8 mouse cellular contexts compared by ENCODE assay signal in the genomic region with DNA sequence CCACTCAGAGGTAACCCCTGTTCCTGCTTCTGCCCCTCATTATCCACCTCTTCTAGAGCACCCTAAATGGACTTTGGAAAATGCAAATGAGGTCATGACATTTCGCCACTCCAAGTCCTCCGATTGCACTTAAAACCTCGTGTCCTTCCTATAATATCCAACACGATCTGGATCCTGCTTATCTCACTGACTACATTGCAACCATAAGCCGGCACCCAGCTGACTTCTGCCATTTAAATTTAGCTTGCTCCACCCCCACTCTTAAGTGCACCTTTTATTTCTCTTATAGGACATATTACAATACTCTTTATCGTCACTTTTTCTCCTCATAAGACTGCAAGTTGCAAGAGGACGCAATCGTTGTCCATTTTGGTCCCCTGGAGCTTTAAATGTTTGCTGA. TPM values are rescaled to one million over a fixed set of nuclear protein-coding genes. Genes with fewer than 3 reads are reported as not detected.
DNase-seq lines count a peak whose midpoint lies in the region; ATAC-seq and TF ChIP-seq lines count a peak whose summit lies in the region.
"Had no signal": no experiment of that assay in that cellular context is flagged by ENCODE, and none has a peak within 500 bp of the region (broad histone marks: within the 10 kb centered on the region; RNA-seq: fewer than 3 reads in every experiment).

No protein-coding gene starts in this region.

- ATAC-seq in lung, postnatal 0 days: no peak
- ATAC-seq in forebrain, postnatal 0 days: no peak
- no peak for ATAC-seq in liver, embryonic 12.5 days
- no peak for ATAC-seq in stomach, embryonic 16.5 days (ENCODE audit: insufficient read depth, low FRiP score)

- peak overlapping the region; percentile 41 for H3K4me2 ChIP-seq in lung, postnatal 0 days (replicated peaks; ENCODE audit: low read depth, low read length)
- peak overlapping the region; percentile 57 for H3K4me2 ChIP-seq in forebrain, postnatal 0 days (ENCODE audit: low read depth)
- peak overlapping the region; percentile 72 for H3K4me2 ChIP-seq in liver, embryonic 12.5 days
- H3K4me2 ChIP-seq in stomach, embryonic 16.5 days (ENCODE audit: low read depth, low read length): peak overlapping the region; percentile 69

- H3K9me3 ChIP-seq in lung, postnatal 0 days (ENCODE audit: low read length): no peaks in the 10 kb centered on the region
- H3K9me3 ChIP-seq in forebrain, postnatal 0 days (ENCODE audit: low read length): no peaks in the 10 kb centered on the region
- no peaks in the 10 kb centered on the region; the same call in 1 of the 2 replicates for H3K9me3 ChIP-seq in liver, embryonic 12.5 days (replicated peaks)
- H3K9me3 ChIP-seq in stomach, embryonic 16.5 days (replicated peaks; ENCODE audit: control insufficient read depth, low read length): no peaks in the 10 kb centered on the region

- no peak for TF ChIP-seq EP300 in lung, postnatal 0 days (IDR thresholded peaks at IDR 0.05)

- H3K9ac ChIP-seq in lung, postnatal 0 days (replicated peaks; ENCODE audit: low read depth): no peak overlapping the region
- peak overlapping the region; percentile 76 for H3K9ac ChIP-seq in forebrain, postnatal 0 days
- H3K9ac ChIP-seq in liver, embryonic 12.5 days: peak overlapping the region; percentile 77
- H3K9ac ChIP-seq in stomach, embryonic 16.5 days (ENCODE audit: low read length): peak overlapping the region; percentile 92

- no peaks in the 10 kb centered on the region for H3K4me1 ChIP-seq in lung, postnatal 0 days (ENCODE audit: insufficient read depth, low read depth, low read length)
- peaks cover 11% of the 10 kb centered on the region; the same call in 1 of the 2 replicates for H3K4me1 ChIP-seq in forebrain, postnatal 0 days (ENCODE audit: insufficient read depth)
- H3K4me1 ChIP-seq in liver, embryonic 12.5 days: peaks cover 28% of the 10 kb centered on the region
- peaks cover 7% of the 10 kb centered on the region for H3K4me1 ChIP-seq in stomach, embryonic 16.5 days (ENCODE audit: control insufficient read depth, insufficient read depth, low read length)

- no peak for DNase-seq in lung, postnatal 0 days (ENCODE audit: low spot score)
- DNase-seq in lung, postnatal 25 days (ENCODE audit: low spot score): no peak
- no peak for DNase-seq in forebrain, postnatal 0 days
- DNase-seq in thymus, postnatal 14 days: no peak
- no peak for DNase-seq in embryo, embryonic 10 days (ENCODE audit: low spot score)

- peaks cover 9% of the 10 kb centered on the region for H3K36me3 ChIP-seq in lung, postnatal 0 days (ENCODE audit: insufficient read depth, low read length)
- H3K36me3 ChIP-seq in forebrain, postnatal 0 days (ENCODE audit: insufficient read depth): peaks cover 31% of the 10 kb centered on the region
- H3K36me3 ChIP-seq in liver, embryonic 12.5 days: peaks cover 38% of the 10 kb centered on the region
- H3K36me3 ChIP-seq in stomach, embryonic 16.5 days (ENCODE audit: control insufficient read depth, insufficient read depth, low read length): peaks cover 38% of the 10 kb centered on the region

- 83% methylated on average over 8 of the region's 8 CpGs for WGBS in lung, postnatal 0 days
- 82% methylated on average over 8 of the region's 8 CpGs for whole genome bisulfite sequencing in forebrain, postnatal 0 days
- 69% methylated on average over 8 of the region's 8 CpGs for WGBS in liver, embryonic 12.5 days (ENCODE audit: insufficient replicate concordance)
- WGBS in stomach, embryonic 16.5 days: 86% methylated on average over 8 of the region's 8 CpGs

- H3K4me3 ChIP-seq in lung, postnatal 0 days (ENCODE audit: low read depth, low read length): peak overlapping the region; percentile 53; the same call in 1 of the 2 replicates
- peak overlapping the region; percentile 67 for H3K4me3 ChIP-seq in forebrain, postnatal 0 days (ENCODE audit: low read depth, low read length)
- H3K4me3 ChIP-seq in liver, embryonic 12.5 days: peak overlapping the region; percentile 76
- H3K4me3 ChIP-seq in stomach, embryonic 16.5 days (replicated peaks; ENCODE audit: low read length): peak overlapping the region; percentile 75

- peak overlapping the region; percentile 94; the same call in 1 of the 2 replicates for H3K27ac ChIP-seq in lung, postnatal 0 days (ENCODE audit: low read length)
- peak overlapping the region; percentile 96 for H3K27ac ChIP-seq in forebrain, postnatal 0 days (ENCODE audit: low read depth, low read length)
- H3K27ac ChIP-seq in liver, embryonic 12.5 days: peak overlapping the region; percentile 88
- peak overlapping the region; percentile 99 for H3K27ac ChIP-seq in stomach, embryonic 16.5 days (ENCODE audit: low read length)

- no peak for TF ChIP-seq CTCF in lung, postnatal 0 days (IDR thresholded peaks at IDR 0.05)
- no peak for TF ChIP-seq CTCF in forebrain, postnatal 0 days (IDR thresholded peaks at IDR 0.05; ENCODE audit: low read depth)

- H3K27me3 ChIP-seq in lung, postnatal 0 days (replicated peaks; ENCODE audit: insufficient read depth, low read length): no peaks in the 10 kb centered on the region
- no peaks in the 10 kb centered on the region for H3K27me3 ChIP-seq in forebrain, postnatal 0 days (ENCODE audit: insufficient read depth, low read length)
- no peaks in the 10 kb centered on the region for H3K27me3 ChIP-seq in liver, embryonic 12.5 days (replicated peaks)
- no peaks in the 10 kb centered on the region for H3K27me3 ChIP-seq in stomach, embryonic 16.5 days (ENCODE audit: control insufficient read depth, insufficient read depth, low read length)

RNA-seq across cellular contexts. Expression of gene Zfp784, which starts 0.8 kb away (rescaled TPM):
- polyA plus RNA-seq in lung, postnatal 0 days (2015; fragmentation: Nextera tagmentation; extraction: Ambion mirVana): 6.5 and 7.7 TPM in 2 replicates
- total RNA-seq in forebrain, postnatal 0 days (2014; rRNA removed): 5.2 and 5.6 TPM in 2 replicates
- polyA plus RNA-seq in forebrain, postnatal 0 days (2015; fragmentation: Nextera tagmentation; extraction: Ambion mirVana): 4.1 and 5.0 TPM in 2 replicates
- polyA plus RNA-seq in liver, embryonic 12.5 days (2016; fragmentation: Nextera tagmentation; extraction: Ambion mirVana): 1.1 and 1.3 TPM in 2 replicates
- 5.9 and 6.1 TPM in 2 replicates for polyA plus RNA-seq in stomach, embryonic 16.5 days (2015; fragmentation: Nextera tagmentation; extraction: Ambion mirVana)

RNA-seq across cellular contexts. Expression of gene 4632433K11Rik, which starts 3.5 kb away (rescaled TPM):
- polyA plus RNA-seq in lung, postnatal 0 days (2015; fragmentation: Nextera tagmentation; extraction: Ambion mirVana): not detected in 2 replicates
- 0.24 TPM in 1 of 2 replicates, not detected in the other for total RNA-seq in forebrain, postnatal 0 days (2014; rRNA removed)
- polyA plus RNA-seq in forebrain, postnatal 0 days (2015; fragmentation: Nextera tagmentation; extraction: Ambion mirVana): not detected in 2 replicates
- polyA plus RNA-seq in liver, embryonic 12.5 days (2016; fragmentation: Nextera tagmentation; extraction: Ambion mirVana): not detected in 2 replicates
- not detected in 2 replicates for polyA plus RNA-seq in stomach, embryonic 16.5 days (2015; fragmentation: Nextera tagmentation; extraction: Ambion mirVana)
- total RNA-seq: layer of hippocampus, postnatal 14 days had no signal

RNA-seq across cellular contexts. Expression of gene Zfp580, which starts 13.9 kb away (rescaled TPM):
- polyA plus RNA-seq in lung, postnatal 0 days (2015; fragmentation: Nextera tagmentation; extraction: Ambion mirVana): 25.7 and 30.4 TPM in 2 replicates
- total RNA-seq in forebrain, postnatal 0 days (2014; rRNA removed): 26.2 and 42.1 TPM in 2 replicates
- polyA plus RNA-seq in forebrain, postnatal 0 days (2015; fragmentation: Nextera tagmentation; extraction: Ambion mirVana): 132 and 135 TPM in 2 replicates
- polyA plus RNA-seq in liver, embryonic 12.5 days (2016; fragmentation: Nextera tagmentation; extraction: Ambion mirVana): 5.2 and 5.6 TPM in 2 replicates
- 19.2 and 20.2 TPM in 2 replicates for polyA plus RNA-seq in stomach, embryonic 16.5 days (2015; fragmentation: Nextera tagmentation; extraction: Ambion mirVana)

RNA-seq across cellular contexts. Expression of gene Ccdc106, which starts 17.1 kb away (rescaled TPM):
- polyA plus RNA-seq in lung, postnatal 0 days (2015; fragmentation: Nextera tagmentation; extraction: Ambion mirVana): 0.42 and 1.2 TPM in 2 replicates
- 70.7 and 104 TPM in 2 replicates for total RNA-seq in forebrain, postnatal 0 days (2014; rRNA removed)
- 69.7 and 79.8 TPM in 2 replicates for polyA plus RNA-seq in forebrain, postnatal 0 days (2015; fragmentation: Nextera tagmentation; extraction: Ambion mirVana)
- polyA plus RNA-seq in liver, embryonic 12.5 days (2016; fragmentation: Nextera tagmentation; extraction: Ambion mirVana): 2.2 and 2.4 TPM in 2 replicates
- polyA plus RNA-seq in stomach, embryonic 16.5 days (2015; fragmentation: Nextera tagmentation; extraction: Ambion mirVana): 20.6 and 21.9 TPM in 2 replicates

RNA-seq across cellular contexts. Expression of gene Zfp865, which starts 17.3 kb away (rescaled TPM):
- 3.4 and 3.8 TPM in 2 replicates for polyA plus RNA-seq in lung, postnatal 0 days (2015; fragmentation: Nextera tagmentation; extraction: Ambion mirVana)
- 27.3 and 33.3 TPM in 2 replicates for total RNA-seq in forebrain, postnatal 0 days (2014; rRNA removed)
- polyA plus RNA-seq in forebrain, postnatal 0 days (2015; fragmentation: Nextera tagmentation; extraction: Ambion mirVana): 5.6 and 5.8 TPM in 2 replicates
- 2.6 and 2.7 TPM in 2 replicates for polyA plus RNA-seq in liver, embryonic 12.5 days (2016; fragmentation: Nextera tagmentation; extraction: Ambion mirVana)
- 3.7 and 4.1 TPM in 2 replicates for polyA plus RNA-seq in stomach, embryonic 16.5 days (2015; fragmentation: Nextera tagmentation; extraction: Ambion mirVana)
